Mouse (Mus musculus) frontal cortex, postnatal 36 days (tissue): Measurements from ENCODE around the gene Serinc5.
A peak's percentile ranks its signal among the peaks of the same experiment; 100 is the strongest.
"Not testable (repeated sequence)": the region's sequence is repeated elsewhere in the genome, so short reads cannot be mapped to it uniquely, and the experiment has no call there.

Source experiments
- DNase-seq, 2 experiments: peaks; one replicate each; pipeline ENCODE4 v3.0.0; 2022; ENCODE audit warnings: low spot score in 2 of 2

Gene Serinc5

DNA sequence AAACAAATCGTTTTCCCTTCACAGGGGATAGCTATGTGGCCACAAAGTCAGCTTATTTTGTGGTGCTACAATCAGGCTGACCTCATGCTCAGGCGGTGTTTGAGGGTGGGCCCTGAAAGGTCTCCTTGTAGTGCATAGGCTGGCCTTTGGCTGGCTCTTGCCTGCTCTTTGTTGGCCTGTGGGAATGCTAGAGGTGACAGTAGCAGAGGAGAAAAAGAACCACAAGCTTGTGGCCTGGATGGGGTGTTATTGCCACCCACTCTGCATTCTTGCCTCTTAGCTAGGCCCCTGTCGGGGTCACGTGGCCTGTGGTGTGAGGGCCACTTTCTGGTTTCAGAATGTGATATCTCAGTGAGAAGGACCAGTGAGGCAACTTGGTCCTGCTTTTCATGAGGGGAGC, 54.1 kb downstream of the Serinc5 start:
- DNase-seq = no peak

DNA sequence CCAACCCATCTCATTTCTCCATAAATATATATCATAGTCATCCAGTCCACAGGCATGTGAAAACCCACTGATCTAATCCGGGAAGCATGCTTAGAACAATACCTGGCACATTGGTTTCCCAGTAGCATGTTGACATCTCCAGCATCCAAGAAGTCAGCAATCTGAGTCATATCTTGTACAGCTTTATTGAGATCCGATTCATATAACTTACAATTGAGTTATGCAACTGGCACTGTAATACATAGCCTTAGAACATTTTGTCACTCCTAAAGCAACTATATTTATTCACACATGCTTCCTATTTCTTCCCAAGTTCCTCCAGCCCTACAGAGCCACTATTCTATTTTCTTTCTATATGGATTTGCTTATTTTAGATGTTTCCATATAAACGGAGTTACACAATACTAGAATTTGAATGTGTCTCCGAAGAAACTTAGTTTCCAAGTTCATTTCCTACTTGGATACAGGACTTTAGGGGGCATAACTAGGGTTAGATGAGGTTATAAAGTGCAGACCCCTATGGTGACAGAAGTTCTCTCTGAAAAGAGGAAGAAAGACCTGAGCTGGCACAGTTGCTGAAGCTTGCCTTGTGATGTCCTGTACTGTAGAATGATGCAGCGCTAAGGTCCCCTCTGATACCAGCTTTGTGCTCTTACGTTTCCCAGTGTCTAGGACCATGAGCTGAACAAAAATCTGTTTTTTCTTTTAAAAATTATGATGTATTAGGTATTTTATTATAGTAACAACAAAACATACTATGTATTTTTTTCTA, 57.5 kb downstream of the Serinc5 start:
- DNase-seq = no peak

DNA sequence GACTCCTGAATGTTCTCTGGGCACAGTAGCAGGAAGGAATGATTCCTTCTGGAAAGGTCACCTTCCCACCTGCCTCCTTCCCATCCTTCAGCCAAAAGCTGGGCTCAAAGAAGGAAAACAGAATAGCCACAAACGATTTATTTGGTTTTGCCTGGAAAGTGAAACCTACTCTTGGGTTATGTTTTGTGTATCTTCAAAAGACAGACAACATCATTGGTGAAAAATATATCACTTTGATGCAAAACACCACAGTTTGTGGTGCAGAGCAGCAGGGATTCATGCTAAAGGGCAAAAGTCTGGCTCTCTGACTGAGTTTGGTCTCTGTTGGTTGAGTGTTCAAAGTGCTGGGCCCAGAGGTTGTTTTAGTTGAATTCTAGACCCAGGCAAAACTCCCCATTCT, 60.8 kb downstream of the Serinc5 start:
- DNase-seq = no peak

DNA sequence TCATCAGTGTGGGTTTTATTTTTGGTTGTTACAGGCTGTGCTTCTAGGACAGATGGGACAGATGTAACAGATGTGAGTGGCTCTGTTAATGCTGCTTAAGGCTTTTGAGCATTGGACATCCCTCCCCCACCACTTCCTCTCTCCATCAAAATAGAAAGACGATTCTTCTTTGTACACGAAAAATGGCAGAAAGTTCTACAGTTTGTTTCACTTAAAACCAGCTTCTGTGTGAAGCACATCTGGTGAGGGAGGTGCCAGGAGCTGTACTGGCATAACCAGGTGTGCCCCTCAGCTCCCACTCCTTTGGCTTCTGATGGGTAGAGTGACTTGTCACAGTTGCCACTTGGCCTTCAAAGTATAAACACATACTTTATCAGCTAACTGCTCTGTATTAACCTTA, 63.8 kb downstream of the Serinc5 start:
- no peak for DNase-seq

DNA sequence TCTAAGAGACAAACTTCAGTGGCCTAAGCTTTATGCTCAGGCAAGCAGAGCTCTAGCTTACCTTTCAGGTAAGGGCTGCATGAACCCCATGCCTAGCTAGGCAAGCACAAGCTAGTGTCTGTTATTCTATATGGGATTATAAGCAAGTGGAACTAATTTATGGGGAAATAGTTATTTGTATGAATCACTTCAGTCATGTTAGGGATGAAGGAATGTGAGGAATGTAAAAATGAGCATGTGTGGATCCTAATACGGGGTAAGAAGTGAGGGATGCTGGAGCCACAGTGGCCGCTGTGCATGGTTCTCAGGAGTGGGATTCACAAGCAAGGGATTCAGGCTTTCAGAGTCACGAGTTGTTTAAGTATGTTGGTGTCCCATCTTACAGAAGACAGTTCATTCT, 64.4 kb downstream of the Serinc5 start:
- DNase-seq = no peak

DNA sequence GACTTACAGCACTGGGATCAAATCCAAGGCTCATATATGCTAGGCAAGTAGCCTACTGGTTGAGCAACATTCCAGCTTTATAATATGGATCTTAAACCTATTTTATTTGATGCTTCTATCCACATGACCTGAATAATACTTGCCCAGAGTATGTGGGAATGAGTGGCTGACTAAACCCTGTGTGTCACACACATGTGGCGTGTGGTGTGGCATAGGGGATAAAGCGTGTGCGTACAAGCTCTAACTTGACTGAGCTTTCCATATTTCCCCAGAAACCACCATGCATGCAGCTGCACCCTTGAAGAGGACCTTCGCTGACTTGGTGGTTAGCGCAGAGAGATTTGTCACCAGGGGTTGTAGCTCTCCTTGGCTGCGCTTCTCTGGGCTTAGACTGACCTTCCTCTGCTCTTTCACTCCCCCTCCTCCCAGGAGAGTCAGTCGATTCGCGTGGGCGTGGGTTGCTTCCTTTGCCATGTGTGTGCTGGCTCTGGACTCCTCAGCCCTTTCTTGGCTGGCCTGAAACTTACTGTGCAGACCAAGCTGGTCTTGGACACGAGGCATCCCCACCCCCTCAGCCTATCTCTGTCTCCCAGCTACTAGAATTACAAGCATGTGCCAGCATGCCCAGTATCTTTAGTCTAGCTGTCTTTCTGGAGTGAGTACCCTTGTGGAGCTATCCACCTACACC, 65.2 kb downstream of the Serinc5 start:
- DNase-seq = no peak

DNA sequence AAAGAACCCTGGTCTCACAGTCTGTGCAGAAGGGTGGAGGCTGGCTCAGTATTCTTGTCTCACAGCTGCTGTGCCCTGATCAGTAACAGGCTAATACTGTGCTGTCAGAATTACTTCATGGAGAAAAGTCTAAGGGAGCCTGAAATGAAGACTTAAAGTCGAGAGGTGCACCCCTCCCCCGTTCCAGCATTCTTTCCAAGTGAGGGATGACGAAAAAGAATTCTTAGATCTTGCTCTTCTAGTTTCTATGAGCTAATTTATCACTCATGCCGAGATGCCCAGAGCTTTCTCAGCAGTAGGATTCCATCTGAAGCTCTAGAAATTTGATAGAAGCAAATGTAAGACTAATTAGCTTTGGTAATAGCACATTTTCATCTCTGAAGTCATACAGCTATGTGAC, 66.8 kb downstream of the Serinc5 start:
- DNase-seq = no peak

DNA sequence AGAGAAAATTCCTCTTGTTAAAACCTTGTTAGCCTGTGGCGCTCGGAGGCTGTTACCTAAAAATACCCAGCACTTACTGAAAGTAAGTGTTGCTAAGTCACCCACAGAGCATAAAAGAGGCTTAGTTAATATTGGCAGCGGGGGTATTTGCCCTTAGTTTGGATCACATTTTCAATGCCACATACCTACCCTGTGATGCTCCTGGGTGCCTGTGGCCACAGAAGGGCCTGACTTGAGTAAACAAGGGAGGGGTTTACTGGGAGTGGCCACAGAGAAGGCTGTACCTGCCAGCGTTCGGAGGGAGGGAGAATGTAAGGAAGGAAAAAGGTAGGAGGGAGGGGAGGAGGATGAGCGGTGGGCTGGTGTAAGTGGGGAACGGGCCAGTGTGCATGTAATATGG, 68.8 kb downstream of the Serinc5 start:
- no peak for DNase-seq

DNA sequence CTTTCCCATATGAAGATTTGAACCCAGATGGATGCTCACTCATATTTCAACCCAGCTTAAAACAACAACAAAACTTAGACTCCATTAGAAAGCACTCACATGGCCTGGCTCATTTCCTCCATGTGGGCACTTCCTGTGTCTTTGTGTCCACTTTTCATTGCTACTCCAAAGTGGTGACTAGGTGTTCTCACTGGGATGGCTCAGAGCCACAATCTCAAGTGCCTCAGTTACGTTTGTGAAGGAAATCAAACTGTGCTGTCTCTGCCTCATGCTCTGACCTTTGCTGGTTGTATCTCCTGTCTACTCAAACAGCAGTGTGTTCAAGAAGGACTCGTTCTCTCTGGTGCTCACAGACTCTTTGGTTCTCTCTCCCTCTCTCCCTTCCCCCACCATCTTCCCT, 70.7 kb downstream of the Serinc5 start:
- DNase-seq = no peak

DNA sequence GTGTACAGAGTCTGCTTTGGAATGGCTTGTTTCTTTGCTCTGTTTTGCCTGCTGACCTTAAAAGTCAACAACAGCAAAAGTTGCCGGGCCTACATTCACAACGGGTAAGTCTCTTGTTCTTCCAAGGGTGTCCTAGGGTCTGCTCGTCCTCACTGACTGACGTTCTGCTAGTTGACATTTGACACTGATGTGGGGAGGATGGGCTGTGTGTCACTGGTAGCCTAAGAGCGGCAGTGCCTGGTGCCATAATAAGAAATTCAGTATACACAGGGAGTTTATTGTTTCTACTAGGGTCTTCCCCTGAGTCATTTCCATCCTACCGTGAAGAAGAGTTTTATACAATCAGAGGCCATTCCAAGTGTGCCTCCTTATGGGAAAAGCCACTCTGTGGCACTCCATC, 71.9 kb downstream of the Serinc5 start:
- no peak for DNase-seq

DNA sequence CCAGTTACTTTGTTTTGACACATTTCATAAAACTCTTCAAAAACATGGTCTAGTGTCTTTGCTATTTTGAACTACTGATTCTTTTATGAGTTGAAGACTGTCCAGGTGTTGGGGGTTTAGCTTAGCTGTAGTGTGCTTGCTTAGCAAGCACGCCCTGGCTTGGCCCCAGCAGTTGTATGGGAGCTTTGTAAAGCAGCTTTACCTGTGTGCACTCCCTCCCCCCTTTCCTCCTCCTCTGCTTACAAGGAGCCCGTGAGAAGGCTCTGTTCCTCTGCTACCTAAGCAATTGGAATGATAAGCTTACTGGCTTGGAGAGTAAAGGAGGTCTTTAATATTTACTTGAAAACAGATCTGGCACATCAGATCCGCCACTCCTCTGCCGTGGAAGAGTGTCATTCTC, 72.6 kb downstream of the Serinc5 start:
- DNase-seq = no peak

DNA sequence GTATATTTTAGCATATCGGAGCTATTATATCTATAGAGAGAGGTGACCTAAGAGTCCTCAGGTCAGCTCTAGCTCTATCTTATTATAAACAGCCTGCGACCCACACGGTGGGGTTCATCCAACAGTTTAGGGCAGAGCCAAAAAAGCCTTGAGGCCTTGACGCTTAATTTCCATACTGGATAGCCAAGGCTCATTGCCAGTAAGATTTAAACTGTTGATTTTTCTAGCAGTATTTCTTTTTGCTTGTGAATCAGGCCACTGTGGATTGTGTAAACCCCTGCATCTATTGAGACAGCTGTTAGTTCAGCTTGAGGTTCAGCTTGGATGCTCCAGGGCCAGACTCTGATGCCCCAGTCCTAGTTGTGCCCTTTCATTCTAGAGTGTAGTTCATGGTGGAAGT, 73.4 kb downstream of the Serinc5 start:
- no peak for DNase-seq

DNA sequence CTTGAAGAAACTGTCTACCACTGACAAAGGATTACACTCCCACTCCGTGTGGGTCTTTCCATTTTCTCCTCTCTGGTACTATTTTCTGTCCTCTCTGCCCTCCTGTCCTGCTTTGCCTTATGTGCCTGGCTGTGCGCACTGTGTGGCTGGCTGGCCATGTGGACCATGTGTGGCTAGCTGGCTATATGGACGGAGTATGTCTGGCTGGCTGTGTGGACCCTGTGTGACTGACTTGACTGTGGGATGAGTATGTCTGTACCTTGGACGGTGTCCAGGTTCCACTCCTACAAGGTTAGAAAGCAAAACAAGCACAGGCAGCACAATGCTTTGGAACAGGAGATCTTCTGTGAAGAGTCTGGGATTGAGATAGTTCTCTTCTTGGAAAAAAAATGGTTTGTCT, 74.4 kb downstream of the Serinc5 start:
- DNase-seq = peak in 1 of 2 experiments; percentile 39

DNA sequence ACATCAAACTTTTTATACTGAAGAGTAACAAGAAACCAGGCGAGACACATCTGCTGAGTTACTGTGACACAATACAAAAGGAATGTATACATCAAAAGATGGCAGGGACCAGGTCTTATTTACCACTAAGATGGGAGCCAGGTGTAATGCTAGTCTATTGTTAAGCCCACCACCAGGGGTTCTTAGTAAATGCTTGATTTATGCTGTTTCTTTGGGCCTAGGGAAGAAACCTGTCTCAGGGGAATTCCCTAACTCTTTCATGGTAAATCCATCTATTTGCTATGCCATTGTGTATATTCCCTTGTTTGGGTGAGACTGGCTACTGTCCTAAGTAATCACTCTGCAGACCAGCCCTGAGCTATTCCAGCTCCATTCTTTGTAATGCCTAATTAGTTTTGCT, 76.3 kb downstream of the Serinc5 start:
- not testable (repeated sequence) for DNase-seq

DNA sequence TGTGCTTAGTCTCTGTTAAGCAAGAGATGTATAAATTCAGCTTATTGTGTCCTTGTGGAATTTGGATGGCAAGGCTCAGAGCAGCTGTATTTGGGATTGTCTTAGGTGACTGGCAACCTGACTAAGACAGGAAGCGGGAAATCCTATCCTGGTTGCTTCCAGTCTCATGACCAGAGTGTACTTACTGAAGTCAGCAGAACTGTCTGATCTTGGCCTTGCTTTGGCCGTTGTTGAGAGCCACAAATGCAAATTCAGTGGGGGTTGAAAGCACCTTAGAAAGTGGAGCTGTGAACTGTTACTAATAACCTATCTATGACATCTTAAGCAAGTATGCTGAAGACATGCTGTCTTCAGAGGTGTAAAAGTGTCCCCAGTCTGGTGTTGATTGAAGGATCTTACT, 78.2 kb downstream of the Serinc5 start:
- no peak for DNase-seq

DNA sequence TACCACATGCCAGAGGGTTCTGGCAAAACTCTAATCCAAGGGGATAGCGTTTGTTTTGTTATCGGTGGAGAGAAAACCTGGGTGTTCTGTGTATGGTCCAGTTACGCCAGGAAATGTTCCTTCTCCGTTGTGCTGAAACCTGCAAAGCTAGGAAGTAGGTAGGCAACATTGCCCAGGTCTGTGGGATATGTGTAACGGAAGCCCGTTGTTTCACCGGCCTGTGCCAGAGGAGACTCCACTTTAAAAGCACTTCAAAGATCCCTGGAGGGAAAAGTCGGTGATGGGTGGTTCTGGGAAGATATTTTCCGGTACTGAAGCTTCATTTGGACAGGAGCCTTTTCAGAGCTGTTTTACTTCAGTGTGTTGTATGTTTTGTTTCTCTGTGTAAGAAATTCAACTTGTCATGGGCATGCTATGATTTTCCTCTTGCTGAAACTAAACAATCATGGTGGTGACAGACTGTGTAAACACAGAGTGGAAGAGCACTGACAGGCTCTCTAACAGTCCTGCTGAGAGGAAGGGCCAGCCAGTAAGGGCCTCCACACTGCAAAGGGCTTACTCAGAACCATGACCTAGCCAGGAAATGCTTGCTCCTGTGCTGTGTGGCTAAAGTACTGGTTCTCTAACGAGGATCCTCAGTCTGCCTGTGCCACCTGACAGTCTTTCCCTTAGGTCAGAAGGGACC, 83.1 kb downstream of the Serinc5 start:
- no peak for DNase-seq

DNA sequence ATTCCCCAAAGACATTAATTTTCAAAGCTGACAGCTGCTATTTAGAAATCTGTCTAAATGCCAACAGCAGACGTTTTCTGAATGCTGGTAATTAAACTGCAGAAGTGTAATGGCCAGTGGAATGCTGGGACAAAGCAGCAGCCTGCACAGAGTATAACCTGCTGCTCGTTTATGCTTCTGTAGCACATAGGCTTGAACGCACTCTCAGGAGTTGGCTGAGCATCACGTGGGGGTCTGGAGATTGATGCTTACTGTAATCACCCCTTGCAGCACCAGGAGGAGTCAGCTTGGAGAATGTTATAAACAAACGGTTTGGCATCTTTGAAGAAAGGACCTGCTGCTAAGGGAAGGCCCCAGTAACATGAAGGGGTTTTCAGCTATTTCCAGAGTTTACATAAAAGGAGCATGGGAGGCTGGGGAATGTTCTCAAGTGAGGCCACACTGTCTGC, 85.6 kb downstream of the Serinc5 start:
- no peak for DNase-seq

DNA sequence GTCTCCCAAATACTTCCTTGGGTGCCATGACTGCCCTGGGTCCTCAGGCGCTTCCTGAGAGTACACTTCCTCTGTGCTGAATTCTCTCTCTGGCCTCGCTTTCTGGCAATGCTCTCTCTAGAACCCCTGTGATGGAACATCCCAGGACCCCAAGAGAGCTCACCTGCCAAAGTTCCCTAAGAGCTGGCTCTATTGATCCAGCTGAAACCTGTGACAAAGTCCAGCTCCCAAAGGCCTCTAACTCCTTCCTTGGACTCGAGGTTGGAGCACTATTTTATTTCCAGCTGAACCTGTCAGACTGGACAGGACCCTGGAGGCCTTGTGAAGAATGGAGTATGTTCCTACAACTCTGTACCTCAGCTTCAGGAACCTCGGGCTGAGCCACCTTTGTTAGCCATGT, 86.2 kb downstream of the Serinc5 start:
- no peak for DNase-seq

DNA sequence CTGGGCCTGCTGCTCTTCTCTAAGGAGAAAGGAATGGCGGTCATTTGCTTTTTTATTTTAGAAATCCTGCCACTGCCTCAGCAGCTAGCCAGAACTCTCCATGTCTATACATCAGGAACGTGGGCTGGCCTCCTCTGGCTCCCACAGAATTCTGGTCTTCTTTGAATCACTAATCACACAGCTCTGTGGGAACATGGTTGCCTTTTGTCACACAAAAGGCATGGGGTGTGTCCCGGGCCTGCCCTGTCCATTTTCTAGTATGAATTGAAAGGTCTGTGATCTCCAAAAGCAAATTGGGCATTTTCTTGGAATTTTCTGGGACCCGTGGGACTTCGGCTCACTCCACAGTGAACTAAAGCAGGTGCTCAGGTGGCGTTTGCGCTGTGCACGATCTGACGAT, 87.9 kb downstream of the Serinc5 start:
- DNase-seq = no peak

DNA sequence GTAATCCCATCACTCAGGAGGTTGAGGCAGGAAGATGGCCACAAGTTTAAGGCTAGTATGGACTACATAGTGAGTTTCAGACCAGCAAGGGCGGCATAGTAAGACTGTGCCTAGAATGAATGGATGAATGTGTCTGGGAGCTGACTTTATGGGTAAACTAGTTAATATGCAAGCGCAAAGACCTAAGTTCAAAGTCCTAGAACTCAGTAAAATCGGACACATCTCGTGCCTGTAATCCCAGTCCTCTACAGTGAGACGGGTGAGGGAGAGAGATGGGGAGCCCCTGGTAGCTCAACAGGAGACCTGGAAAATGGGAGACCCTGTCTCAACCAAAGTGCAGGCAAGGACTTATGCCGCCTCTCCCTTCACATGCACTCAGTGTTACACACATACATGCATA, 88.5 kb downstream of the Serinc5 start:
- no peak for DNase-seq

DNA sequence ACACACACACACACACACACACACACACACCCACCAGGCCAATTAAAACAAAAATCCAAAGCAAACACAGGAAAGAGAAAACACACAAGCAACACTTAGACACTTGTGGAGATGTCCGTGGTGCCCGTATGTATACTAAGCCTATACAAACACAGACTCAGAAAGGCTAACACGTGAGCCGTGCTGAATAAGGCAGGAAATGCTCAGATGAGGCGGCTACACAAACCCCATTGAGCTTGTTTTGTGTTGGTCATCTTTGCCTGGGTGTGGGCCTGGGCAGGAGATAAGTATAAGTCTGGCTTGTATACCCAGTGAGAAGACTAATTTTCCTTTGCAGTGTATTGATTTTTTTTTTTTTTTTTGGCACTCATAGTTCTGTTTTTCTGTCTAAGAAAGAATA, 91.1 kb downstream of the Serinc5 start:
- no peak for DNase-seq

DNA sequence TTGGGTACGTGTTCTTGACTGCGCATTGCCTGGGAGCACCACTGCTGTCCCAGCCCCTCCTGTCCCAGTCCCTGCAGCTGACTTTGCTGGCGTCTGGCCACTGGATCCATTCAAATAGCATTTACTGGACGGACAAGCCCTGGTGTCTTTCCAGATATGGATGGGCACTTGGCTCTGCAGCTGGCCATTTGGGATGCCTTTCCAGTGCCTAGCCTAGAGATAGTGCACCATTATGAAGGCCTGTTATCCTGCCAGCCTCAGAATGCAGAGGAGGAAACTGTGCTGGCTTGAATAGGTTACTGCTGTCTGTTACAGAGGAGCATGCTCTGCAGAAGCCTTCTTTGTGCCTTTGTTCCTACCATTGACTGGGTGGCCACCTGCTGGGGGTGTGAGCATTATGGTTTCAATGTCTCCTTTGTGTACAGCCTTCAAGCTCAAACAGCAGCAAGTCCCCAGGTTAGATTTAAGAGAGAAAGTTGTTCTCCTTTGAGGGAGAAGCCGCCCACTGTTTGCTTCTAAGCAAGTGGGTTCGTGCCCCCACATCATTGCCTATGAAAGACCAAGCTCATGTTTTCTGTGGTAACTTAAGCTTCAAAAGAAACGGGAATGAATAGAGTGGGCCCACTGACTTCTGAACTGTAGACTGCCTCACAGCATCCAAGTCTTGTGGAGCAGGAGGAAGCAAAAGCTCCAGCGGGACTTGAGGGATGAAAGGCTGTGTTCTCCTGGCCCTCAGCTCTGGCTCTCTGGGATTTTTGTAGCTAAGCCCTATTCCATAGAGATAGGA, 92.5 kb downstream of the Serinc5 start:
- peak; percentile 56 to 61 for DNase-seq
